Mouse (Mus musculus): ENCODE measurements around the gene Cdt1.

The Cdt1 gene

DNA sequence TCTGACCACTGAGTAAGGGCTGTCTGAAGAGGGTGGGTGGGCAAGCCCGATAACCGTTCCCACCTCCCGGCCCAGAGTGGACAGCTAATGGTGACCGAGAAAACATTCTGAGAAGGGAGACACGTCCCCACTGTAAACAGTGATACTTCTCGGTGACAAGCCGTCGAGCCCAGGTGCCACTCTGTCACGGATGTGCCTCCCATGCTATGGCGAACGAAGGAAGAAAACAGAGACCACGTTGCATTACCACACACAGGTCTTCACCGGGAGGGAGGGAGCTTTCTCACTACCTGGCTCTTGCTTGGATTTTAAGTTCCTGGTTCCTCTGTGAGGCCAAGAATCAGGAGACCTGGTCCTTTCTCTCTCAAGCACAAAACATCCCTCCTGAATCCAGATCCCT is 19.5 kb upstream of the Cdt1 start:
- in situ Hi-C loops (cut with MboI, MseI) = no loop called here

DNA sequence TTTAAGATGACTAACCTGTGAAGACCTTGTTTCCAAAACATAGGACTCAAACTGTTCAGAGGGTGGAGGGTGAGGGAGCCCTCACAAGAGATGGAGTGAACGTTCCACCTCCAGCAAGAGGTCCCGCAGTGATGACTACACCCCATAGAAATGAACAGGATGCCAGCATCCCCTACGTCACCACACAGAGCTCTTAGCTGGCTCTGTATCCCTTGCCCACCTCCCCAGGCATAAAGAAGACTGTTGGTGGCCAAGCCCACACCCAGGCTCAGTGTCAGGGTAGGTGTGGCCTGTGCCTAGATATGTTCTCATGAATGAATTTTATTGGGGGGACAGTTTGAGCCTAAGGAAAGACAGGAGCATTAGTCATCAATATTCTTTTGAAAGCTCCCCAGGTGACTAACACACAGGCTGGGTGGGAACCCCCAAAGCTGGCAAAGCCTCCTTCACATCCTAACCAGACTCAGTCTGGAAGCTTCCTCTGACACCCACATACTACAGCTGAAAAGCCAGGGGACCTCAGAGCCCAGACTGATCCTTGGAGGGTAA is 18.9 kb upstream of the Cdt1 start:
- in situ Hi-C loops (cut with MboI, MseI) = no loop called here

GRCm38 (mm10) chr8:122550234-122550994 is 17.4 kb upstream of the Cdt1 start:
- in situ Hi-C loops (cut with MboI, MseI) = loop anchor here (10.0 to 25.0 kb wide), 5 partner anchors 963 to 1963 kb away; partner anchors contain the start of genes Fbxo31 (in 1 of the 2), Gins2 (in 1 of the 2) and Map1lc3b (in 1 of the 2)

DNA sequence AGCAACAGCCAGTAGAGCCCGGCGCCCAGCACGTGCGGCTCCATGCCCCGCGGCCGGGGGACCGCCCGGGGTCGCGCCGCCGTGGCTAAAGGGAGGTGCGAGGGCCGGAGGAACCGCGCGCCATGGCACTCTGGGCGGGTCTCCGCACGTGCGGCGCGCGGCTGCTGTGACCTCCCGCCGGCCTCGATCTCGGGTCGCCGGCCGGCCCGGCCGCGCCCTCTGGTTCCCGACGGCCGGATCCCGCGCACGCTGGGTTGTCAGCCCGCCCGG is 16.9 kb upstream of the Cdt1 start:
- in situ Hi-C loops (cut with MboI, MseI) = loop anchor here (10.0 to 25.0 kb wide), 5 partner anchors 964 to 1964 kb away; partner anchors contain the start of genes Fbxo31 (in 1 of the 2), Gins2 (in 1 of the 2) and Map1lc3b (in 1 of the 2)

DNA sequence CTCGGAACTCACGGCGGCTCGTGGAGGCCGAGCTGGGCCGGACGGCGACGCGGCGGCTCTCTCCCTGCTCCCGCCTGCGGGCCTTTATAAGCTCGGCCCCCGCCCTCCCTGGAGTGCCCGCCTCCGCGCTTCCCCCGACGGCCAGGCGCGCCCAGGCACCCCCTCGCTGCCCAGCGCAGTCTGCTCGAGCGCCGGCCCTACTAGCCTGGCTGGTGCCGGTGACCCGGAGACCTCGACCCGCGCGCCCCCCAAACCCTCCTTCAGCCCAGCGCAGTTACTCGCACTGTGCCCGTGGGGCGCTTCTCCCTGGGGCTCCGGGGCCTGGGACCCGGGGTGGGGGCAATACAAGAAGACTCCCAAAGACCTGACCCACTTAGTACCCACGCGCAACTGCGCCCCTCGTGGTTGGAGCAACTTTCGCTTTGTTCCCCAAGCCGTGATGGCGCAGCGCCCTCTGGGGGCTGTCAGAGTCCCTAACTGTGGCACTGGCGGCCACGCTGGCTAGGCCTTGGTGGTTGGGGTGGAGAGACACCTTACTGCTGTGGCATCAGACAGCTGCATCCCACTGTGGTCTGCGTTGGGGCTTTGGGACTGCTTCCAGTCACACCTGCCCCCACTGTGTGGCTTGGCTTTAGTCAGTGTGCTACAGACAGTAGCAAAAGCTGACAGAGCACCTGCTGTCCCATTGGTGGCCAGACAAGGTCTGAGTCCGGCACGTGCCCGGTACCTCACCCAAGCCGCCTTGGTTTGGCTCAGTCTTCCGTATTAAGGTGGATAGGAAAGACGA is 16.4 kb upstream of the Cdt1 start, which contains the start of gene Piezo1:
Gene Piezo1 (minus strand): TSS at position 65 of the 787 bp plus-strand sequence.
- in situ Hi-C loops (cut with MboI, MseI) = loop anchor here (10.0 to 25.0 kb wide), 5 partner anchors 964 to 1964 kb away; partner anchors contain the start of genes Fbxo31 (in 1 of the 2), Gins2 (in 1 of the 2) and Map1lc3b (in 1 of the 2)

DNA sequence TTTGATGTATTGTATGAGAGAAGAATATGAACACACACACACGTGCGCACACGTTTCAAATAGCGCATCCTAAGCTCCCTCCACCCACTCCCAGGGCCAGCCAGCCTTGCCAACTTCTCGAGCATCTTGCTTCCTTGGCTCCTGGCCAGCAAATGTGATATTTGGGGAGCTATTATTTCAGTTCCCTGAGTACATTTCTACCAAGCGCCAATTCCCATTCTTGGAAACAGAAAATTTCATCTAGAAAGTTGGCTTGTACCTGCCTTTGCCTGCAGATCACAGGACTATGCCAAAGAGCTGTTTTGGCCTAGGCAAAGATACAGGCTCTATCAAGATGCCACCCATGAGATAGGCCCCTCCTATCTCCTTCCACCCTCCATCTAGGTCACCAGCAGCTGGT is 13.0 kb upstream of the Cdt1 start:
- in situ Hi-C loops (cut with MboI, MseI) = loop anchor here (5.0 to 25.0 kb wide), 6 partner anchors 52 to 1967 kb away; partner anchors contain the start of genes Fbxo31 (in 1 of the 2), Gins2 (in 1 of the 2) and Map1lc3b (in 1 of the 2)

GRCm38 (mm10) chr8:122556030-122557009 is 11.5 kb upstream of the Cdt1 start:
- in situ Hi-C loops (cut with MboI, MseI) = loop anchor here (5.0 to 25.0 kb wide), 6 partner anchors 54 to 1969 kb away; partner anchors contain the start of genes Fbxo31 (in 1 of the 2), Gins2 (in 1 of the 2) and Map1lc3b (in 1 of the 2)

GRCm38 (mm10) chr8:122557248-122558038 is 10.4 kb upstream of the Cdt1 start:
- in situ Hi-C loops (cut with MboI, MseI) = loop anchor here (5.0 to 25.0 kb wide), 6 partner anchors 55 to 1970 kb away; partner anchors contain the start of genes Fbxo31 (in 1 of the 2), Gins2 (in 1 of the 2) and Map1lc3b (in 1 of the 2)

DNA sequence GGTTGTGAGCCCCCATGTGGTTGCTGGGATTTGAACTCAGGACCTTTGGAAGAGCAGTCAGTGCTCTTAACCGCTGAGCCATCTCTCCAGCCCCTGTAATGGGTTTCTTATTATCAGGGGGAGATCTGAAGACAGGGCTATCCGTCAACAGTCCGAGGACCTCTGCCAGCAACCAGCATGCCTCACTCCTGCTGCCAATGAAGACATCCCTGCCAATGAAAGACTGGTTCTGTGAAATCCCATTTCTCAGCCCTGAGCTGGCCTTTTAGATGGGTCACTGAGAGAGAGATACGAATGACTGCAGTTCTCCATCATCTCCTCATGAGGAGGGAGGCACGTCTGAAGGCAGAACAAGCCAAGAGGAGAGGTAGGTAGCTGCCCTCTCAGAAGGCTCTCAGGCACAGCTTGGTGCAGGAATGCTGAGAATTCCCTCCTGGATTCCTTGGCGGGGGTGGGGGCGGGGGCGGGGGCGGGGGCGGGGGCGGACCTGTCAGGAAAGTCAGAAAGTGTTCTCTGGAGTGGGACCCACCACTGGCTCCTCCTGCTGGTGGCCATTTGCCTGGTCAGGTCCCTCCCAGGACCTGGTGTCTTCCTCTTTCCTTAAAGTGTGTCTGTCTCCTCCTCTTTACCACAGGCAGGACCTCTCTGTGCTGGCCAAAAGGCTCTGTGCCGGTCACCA is 9.0 kb upstream of the Cdt1 start:
- in situ Hi-C loops (cut with MboI, MseI) = loop anchor here (5.0 to 25.0 kb wide), 6 partner anchors 57 to 1972 kb away; partner anchors contain the start of genes Fbxo31 (in 1 of the 2), Gins2 (in 1 of the 2) and Map1lc3b (in 1 of the 2)

DNA sequence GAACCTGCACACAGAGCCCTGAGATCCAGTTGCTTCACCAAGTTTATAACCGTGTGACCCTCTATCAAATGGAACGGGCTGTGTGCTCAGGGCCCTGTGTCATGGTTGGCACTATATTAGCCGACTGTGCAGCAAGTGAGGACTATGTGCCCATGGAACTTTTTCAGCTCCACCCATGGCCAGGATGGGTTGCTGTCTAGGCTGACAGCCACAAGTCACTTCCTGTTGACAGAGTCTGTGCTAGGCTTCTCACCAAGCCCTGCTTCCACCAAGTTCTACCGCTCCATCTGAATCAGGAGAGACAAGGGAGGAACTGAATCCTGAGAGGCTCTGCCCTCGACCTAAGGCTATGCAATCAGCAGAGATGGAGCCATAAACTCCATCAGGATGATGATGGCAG is 6.6 kb upstream of the Cdt1 start:
- in situ Hi-C loops (cut with MboI, MseI) = loop anchor here (25.0 kb wide), 4 partner anchors 974 to 1974 kb away; partner anchors contain the start of genes Fbxo31 (in 1 of the 2), Gins2 (in 1 of the 2) and Map1lc3b (in 1 of the 2)

DNA sequence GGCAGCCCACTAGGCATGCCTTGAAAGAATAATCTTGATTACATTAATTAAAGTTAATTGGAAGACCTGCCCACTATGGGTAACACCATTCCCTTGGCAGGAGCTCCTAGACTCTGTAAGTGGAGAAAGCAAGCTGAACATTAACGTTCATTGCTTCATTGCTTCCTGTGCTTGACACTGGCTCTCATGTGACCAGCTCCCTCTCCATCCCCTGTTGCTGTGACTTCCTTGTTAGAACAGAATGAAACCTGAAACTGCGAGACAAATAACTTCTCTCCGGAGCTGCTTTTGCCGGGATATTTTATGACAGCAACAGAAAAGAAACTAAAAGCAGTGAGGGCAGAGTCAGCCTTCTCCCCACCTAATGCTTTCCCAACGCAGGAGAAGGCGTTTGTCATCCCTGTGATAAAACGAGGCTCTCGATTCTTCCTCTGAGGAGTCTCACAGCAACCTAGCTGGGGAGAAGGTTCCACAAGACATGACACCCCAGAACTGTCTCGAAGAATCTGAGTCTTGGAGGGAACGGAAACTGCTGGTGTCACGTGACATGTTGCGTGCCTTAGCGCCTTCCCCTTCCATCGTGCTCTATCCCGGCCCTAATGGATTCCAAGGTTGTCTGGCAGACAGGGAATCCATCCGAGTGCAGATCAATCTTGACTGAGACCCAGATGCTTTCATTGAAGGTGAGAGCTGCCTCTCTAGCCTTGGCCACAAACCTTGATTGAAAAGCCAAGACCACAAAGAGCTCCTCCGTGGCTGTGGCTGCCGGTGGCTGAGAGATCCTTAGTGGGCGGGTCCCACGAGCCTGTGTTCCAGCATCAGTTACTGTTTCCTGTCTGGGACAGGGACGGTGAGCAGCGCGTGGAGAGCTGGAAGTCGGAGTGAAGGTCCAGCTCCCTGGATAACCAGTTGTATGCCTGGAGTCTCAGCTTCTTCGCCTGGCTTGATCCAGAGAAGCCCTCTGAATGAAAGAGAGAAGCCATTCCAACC is 3.2 kb upstream of the Cdt1 start:
- in situ Hi-C loops (cut with MboI, MseI) = loop anchor here (5.0 to 25.0 kb wide), 6 partner anchors 62 to 1977 kb away; partner anchors contain the start of genes Cyba (in 1 of the 2), Fbxo31 (in 1 of the 2), Gins2 (in 1 of the 2) and Map1lc3b (in 1 of the 2)

- in situ Hi-C loops (cut with MboI, MseI) = loop anchor here (5.0 to 25.0 kb wide), 6 partner anchors 64 to 1979 kb away; partner anchors contain the start of genes Cyba (in 1 of the 2), Fbxo31 (in 1 of the 2), Gins2 (in 1 of the 2) and Map1lc3b (in 1 of the 2)
Observed at GRCm38 (mm10) chr8:122566766-122567165, 1.0 kb upstream of the Cdt1 start.

- in situ Hi-C loops (cut with MboI, MseI) = loop anchor here (5.0 to 25.0 kb wide), 6 partner anchors 66 to 1981 kb away; partner anchors contain the start of genes Cyba (in 1 of the 2), Fbxo31 (in 1 of the 2), Gins2 (in 1 of the 2) and Map1lc3b (in 1 of the 2)
Observed at GRCm38 (mm10) chr8:122568109-122568504, 292 bp downstream of the Cdt1 start.

DNA sequence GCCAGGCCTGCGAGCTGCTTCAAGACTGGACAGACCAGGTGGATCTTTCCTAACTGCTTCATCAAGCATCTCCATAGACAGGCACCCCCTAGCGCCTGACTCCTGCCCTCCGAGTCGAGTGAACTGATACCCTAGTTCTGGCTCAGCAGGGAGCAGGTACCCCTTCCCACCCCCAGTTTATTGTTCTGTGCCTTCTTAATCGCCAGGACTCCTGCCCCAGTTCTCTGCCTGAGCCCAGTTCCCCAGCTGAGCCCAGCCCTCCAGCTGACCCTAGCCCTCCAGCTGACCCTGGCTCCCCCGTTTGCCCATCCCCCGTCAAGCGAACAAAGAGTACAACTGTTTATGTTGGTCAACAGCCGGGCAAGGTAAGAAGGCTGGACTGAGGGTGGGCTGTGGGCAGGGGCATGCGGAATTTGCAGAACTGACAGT is 1.1 kb downstream of the Cdt1 start:
- in situ Hi-C loops (cut with MboI, MseI) = loop anchor here (5.0 to 25.0 kb wide), 6 partner anchors 67 to 1982 kb away; partner anchors contain the start of genes Cyba (in 1 of the 2), Fbxo31 (in 1 of the 2), Gins2 (in 1 of the 2) and Map1lc3b (in 1 of the 2)

- in situ Hi-C loops (cut with MboI, MseI) = loop anchor here (5.0 to 25.0 kb wide), 6 partner anchors 67 to 1982 kb away; partner anchors contain the start of genes Cyba (in 1 of the 2), Fbxo31 (in 1 of the 2), Gins2 (in 1 of the 2) and Map1lc3b (in 1 of the 2)
Observed at GRCm38 (mm10) chr8:122569329-122569728, 1.5 kb downstream of the Cdt1 start.

- in situ Hi-C loops (cut with MboI, MseI) = loop anchor here (5.0 to 25.0 kb wide), 6 partner anchors 68 to 1983 kb away; partner anchors contain the start of genes Cyba (in 1 of the 2), Fbxo31 (in 1 of the 2), Gins2 (in 1 of the 2) and Map1lc3b (in 1 of the 2)
Observed at GRCm38 (mm10) chr8:122569996-122570395, 2.2 kb downstream of the Cdt1 start.
